Mouse (Mus musculus) cerebellum, adult 9-11 months (tissue): ENCODE data around the gene Slc29a3.
"Not testable (repeated sequence)": the region's sequence is repeated elsewhere in the genome, so short reads cannot be mapped to it uniquely, and the experiment has no call there.

ENCODE experiments used
- DNase-seq: peaks from one replicate; pipeline ENCODE4 v3.0.0; 2022

Slc29a3 gene

DNA sequence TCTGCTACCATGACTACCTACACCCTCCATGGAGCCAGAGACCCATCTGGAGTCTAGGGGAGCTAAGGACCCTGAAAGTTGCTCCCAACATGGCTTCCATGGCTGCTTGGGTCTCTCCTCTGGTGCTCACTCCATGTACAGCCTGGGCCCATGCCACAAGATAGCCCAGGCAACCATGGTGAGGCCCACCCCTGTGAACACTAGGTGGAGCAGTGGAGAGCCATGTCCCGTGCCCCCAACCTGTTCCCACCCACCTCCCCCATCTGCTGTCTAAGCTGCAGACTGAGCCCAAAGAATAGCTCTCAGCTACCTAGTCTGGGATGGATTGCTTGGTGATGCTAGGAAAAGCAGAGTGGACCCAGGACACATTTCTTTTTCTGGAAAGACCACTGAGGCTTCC lies 29.2 kb downstream of the Slc29a3 start:
- DNase-seq = no peak

DNA sequence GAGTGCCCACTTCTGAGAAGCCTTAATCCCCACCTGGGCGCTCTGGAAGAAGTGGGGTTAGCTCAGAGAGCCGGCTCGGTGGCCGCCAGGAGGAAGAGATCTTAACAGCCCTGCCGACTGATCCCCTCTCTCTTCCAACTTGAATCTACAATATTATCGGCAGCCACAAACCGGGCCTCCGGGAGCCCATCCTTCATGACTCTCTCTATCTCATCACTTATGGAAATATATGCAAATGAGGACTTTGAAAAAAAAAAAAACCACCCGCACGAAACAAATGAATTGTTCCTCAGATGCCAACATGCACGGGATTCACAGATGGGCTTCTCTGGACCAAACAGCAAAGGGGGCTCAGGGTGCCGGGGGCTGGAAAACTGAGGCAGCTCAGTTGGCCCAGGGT lies 31.0 kb downstream of the Slc29a3 start:
- no peak for DNase-seq

DNA sequence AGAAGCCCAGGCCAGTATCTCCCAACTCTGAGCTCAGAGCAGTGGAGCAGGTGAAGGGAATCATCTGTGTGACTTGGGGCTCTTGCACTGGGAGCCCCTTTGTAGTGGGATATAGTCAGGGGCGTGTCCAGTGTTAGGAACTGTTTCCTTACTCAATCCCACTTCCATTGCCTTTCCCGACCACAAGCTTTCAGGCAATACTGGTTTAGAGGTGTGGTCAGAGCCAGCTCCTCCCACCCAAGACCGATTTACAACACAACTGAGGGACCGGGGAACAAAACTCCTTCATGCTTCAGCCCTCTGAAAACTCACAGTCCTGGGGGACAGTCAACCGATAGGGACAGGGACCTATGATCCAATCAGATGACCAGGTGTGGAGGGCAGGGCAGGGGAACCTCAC lies 32.1 kb downstream of the Slc29a3 start:
- DNase-seq = no peak

DNA sequence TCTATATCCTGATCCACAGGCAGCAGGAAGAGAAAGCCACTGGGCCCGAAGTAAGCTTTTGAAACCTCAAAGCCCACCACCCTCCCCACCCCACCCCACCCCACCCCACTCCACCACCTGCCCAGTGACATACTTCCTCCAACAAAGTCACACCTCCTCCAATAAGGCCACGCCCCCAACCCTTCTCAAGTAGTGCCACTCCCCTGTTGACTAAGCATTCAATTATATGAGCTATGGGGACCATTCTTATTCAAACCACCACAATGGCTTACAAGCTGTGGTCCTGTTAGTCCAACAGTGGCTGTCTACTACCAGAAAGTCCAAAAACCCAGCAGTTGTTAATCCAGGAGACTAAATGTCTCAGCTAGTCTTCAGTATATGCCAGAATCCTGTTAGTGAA lies 34.1 kb downstream of the Slc29a3 start:
- DNase-seq = no peak

DNA sequence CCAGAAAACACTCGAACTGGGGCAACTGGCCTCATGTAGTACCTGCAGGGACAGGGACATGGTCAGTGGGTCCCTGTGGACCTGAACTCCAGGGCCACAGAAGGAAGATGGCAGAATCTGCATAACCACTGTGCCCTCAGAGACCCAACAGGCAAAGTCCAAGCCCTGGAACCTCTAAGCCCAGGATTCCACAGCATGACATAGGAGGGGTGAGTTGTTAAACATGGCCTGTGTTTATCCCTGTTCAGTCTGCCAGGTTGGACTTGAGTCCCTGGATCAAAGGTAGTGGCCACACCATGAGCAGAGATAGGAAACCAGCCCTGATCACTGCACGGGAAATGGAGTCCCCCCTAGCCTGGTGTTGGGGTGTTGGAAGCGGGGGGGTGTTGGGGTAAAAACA lies 36.1 kb downstream of the Slc29a3 start:
- no peak for DNase-seq

DNA sequence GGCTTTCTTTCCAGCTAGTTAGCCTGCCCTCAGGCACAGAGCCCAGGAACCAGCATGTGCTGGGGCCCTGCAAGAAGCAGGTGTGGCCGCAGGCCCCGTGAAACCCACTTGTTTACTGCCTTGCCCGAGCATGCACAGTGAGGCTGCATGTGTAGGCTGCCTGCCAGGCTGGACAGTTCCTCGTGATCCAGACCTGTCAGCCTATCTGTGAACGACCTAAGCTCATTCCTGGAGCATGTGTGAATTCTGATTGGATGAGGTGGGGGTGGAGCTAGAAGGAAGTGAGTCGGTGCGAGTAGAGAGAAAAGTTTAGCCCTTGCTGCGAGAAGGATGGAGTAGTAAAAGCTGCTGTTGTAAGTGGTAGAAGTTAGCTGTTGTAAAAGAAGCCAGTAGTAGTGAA lies 40.3 kb downstream of the Slc29a3 start:
- not testable (repeated sequence) for DNase-seq

DNA sequence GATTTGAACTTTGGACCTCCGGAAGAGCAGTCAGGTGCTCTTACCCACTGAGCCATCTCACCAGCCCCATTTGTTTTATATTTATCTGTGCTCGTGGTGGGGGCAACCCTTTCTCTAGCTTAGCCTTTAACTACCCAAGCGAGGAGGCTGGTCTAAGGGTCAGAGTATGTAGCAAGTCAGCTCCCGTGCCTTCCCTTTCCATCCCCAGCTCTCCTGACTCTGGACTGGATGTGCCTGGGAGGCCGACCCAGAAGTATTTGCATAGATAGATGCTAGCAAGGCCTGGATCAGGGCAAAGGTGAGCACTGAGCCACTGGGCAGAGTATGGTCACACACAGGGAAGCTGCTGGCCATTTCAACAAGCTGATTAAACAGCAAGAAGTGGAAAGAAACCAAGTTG lies 43.8 kb downstream of the Slc29a3 start:
- no peak for DNase-seq

DNA sequence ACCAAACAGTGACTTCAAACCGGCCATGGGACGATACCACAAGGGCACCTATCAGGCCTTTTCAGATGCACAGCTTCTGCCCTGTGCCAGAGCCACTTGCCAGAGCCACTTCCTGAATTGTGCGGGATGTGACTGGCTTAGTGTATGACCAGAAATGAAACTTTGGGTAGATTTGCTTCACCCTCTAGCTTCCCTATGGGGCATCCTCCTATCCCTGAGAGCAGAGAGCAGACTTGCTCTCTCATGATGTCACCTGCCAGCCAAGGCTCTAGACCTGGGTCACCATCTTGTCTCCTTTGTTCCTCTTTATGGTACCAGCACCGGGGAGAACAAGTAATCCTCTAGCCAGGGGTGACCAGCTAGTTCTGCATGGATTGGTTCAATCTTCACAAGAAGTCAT lies 46.3 kb downstream of the Slc29a3 start:
- no peak for DNase-seq

DNA sequence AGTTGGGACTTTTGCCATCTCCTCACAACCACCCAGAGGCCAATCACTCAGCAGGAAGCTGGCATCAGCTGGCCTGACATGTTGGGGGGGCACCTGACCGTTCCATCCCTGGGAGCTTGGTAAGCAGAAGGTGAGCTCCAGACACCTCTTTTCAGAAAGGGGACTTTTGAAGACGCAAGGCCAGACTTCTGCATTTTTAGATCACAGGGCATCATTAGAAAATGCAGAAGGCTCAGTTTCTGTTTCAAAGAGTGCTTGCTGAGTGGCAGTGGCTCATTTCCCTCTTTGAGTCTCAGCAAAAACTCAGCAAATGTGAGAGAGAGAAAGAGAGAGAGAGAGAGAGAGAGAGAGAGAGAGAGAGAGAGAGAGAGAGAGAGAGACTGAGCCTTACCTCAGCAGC lies 47.5 kb downstream of the Slc29a3 start:
- no peak for DNase-seq

DNA sequence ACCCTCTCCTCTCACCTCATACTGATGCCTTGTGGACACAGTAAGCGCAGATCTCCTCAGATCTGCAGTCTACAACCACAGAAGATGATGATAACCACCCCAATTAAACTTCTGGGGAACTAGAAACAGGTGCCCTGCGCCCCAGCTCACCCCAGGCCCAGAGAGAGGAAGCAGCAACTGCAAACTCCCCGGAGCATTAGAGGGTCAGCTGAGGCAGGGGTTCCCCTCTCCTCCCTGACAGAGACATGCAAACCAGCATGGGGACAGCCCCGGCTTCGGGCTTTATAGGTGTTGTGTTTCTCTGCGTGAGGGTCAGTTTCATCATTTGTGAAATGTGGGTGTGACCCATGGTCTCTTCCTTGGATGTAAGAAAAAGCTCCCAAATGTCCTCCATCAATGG lies 54.8 kb downstream of the Slc29a3 start:
- DNase-seq = no peak

DNA sequence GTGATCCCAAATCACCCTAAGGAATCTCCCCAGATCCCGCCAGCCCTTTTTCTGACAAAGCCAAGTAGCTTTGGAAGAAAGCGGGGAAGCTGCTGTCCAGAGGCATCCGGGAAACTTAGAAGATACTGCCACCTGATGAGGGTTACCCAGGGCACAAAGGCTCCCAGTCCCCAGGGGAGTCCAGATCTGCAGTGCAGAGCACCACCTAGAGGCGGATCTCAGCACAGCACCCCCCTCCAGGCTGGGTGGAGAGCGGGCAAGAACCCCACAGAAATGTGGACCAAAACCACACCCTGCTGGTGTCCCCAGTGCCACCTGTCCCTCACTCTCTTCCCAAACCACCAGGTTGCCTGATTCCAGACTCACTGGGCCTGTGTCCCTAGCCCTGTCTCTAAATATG lies 55.6 kb downstream of the Slc29a3 start:
- peak; percentile 32 for DNase-seq

DNA sequence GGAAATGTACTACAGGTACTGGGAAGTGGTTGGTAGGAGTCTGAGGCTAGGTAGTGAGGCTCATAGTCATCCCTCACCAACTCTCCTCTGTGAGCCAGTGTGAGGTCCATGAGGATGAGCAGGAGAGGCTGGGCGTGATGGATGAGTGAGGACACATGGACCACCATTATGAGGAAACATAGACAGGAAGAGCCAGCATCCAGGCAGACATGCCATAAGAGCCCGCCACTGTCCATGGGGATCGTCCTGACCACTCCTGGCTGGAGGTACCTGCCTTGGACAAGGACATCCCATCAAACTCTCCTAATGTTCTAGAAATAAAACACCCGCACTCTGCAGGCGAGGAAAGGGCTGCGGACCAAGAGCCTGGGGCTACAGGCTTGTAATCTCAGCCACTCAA lies 56.2 kb downstream of the Slc29a3 start, which contains the start of gene Cdh23:
TSS of gene Cdh23 (minus strand) at position 101 of the 400 bp plus-strand sequence.
- DNase-seq = no peak

DNA sequence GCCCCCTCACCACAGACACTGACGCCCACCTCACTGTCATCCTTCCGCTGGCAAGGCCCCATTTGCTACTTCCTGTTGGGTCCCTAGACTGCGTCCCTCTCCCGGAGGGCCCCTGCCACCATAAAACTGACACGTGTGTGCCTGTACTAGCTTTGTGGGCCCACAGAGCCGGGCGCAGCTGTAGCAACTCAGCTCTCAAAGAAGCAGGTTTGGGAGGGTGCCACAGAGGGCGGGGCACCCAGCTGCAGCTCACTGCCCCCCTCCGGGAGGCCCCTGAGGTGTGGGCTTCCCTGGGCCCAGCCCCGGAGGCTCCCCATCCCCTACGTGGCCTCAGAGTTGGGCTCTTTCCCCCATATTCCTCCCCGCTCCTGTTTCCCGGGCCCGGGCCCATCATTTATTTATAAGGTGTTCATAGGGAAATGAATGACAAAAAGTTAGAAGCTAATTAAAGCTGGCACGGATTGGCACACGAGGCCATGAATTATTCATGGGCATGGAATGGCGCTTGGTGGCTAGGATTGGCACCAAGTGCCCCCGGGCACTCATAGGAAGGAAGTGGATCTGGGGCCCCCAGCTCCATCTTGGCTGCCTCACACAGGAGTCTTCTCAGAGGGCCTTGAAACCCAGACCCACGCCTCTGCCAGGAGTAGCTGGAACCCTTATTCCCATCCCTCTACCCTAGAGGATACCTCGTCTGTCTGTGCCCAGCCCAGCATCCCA lies 60.8 kb downstream of the Slc29a3 start:
- DNase-seq = no peak

DNA sequence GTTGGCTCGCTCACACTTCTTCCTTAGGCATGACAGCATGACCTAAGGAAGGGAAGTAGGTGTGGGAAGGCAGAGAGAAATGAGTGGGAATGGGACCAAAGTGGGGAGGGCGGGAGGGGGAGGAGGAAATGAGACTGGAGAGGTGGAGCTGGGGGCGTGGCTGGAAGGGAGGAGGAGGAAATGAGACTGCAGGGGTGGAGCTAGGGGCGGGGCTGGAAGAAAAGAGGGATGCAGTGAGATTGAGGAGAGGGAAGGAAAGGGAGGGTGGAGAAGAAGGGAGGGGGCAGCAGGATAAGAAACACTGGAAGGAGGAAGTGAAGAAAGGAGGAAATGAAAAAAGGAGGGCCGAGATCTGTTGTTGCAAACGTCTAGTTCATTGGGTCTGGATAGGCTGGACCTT lies 61.6 kb downstream of the Slc29a3 start:
- no peak for DNase-seq

DNA sequence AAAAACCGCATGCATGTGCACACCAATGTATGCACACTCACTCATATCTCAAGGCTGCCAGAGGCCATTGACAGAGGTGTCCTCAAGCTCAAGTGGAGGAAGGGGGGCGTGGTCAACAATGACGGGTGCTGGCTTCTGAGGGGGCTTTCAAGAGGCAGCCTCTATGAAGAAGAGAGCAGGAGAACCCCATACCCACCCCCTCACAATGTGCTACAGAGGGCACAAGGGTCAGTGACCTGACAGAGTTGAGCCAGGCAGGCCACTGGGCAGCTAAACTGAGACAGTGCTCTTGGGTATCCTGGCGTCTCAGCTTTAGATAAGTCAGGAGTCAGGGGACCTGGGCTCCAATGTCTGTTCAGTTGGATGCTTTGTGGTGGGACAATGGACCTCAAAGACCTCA lies 63.2 kb downstream of the Slc29a3 start:
- no peak for DNase-seq

DNA sequence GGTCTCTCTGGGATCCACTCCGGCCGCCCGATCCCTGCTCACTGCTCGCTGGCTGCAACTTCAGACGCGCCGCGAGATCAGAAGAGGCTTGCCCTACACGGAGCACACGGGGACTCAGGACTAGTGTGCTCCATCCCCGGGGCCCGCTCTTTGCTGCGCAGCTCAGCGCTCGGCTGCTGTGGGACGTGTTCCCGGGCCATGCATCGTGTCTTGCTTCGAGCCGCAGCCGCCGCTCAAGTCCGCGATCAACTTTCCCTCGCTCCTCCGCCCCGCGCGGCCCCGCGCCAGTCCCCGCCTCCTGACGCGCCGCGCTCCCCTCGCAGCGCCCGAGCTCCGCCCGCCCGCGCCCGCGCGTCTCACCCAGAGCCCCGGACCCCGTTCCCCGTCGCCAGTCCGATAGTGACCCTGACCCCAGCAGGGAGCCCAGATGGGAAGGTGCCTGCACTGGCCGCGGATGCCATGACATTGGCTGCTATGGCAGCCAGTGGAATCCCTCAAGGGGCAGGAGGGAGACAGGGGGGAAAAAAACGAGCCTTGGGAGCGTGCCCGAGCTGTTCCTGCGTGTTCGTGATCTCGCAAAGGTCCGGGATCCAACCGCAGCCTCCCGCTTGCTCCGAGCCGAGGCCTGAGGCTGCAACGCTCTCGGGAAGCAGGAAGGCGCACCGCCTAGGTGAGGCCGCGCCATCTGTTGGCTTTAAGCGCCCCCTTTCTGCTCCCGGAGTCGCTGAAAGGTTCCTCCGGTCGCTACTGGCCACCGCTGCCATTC lies 65.4 kb downstream of the Slc29a3 start:
- peak; percentile 41 for DNase-seq

DNA sequence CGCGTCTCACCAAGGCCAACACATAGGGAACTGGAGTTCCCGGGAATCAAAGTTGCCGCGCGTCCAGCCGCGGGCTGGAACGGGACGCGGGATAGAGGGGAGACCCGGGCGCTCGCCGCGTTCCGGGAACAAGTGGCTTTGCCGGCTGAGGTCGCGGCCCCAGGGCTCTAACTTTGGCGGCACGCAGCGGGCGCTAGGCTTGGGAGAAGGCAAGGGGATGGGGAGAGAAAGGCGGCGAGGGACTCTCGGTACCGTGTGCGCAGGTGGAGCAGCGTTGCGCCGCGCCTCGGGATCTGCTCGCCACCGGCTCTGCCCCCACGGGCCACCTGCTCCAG lies 66.0 kb downstream of the Slc29a3 start:
- no peak for DNase-seq

DNA sequence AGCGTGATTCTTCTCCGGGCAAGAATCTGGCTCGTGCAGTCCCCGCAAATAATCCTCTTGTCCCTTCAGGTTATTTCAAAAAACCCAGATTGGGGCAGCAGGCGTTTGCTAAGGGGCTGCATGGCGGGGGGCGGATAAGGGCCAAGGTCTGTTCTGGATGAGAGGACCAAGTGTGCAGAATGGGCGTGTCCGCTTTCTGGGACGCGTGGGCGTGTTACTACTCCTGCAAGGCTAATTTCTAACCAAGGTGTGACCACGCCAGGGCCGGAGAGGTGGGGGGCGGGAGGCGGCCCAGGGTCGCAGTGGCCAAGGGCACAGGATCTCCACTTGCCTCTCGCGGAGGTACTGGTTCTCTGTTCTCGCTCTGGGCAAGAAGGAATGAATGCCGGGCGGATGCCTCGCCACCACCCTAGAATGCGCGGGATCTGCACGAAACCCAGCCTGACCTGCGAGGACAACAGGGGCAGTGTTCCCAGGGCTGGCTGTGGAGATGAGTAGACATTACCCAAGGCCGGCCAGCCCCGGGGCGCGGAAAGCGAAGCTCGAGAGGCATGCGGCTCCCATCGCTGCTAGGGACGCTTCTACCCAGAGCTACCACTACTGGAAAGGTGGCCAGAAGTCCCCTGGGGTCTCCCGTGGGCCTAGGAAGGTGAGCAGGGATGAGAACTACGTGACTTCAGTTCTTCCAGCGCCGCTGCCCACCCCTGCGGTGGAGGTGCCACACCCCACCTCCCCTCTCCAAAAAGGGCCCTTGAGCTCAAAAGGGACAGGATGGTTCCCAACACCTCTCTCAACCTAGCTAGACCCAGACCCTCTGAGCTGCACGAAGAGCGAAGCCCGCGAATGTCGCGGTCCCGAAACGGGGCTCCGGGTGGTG lies 66.6 kb downstream of the Slc29a3 start:
- no peak for DNase-seq

DNA sequence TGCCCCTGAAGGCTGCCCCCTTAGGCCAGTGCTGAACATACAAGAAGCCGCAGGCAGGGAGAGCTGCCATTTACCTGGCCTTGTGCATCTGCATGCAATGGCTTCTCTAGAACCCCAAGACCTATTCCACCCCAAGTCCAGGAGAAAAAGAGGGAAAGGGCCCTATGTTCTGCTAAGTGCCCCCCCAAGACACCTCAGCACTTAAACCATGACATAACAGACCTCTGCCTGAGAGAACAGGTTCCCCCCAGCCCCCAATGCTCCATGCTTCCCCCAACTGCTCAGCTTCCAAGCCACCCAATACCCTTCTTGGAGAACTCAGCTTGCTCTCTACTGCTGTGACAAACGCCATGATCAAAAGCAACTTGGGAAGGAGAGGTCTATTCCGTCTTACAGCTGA lies 73.7 kb downstream of the Slc29a3 start:
- no peak for DNase-seq

DNA sequence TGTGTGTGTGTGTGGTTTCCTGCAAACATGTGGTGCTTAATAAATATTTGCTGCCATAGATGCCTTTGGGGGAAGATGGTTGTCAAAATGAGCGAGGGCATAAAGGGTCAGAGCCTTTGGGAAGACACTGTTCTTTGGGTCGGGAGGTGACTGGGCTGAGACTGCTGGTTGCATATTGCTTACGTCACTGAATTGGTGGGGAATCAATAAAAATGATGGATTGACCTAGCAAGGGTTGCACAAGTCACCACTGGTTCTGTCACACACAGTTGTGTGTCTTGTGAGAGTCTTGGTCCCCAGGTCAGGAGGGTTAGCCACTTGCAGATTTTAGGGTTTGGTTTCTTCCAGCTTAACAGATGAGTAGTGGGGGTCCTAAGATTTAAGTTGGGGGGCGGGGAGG lies 75.3 kb downstream of the Slc29a3 start:
- DNase-seq = no peak

DNA sequence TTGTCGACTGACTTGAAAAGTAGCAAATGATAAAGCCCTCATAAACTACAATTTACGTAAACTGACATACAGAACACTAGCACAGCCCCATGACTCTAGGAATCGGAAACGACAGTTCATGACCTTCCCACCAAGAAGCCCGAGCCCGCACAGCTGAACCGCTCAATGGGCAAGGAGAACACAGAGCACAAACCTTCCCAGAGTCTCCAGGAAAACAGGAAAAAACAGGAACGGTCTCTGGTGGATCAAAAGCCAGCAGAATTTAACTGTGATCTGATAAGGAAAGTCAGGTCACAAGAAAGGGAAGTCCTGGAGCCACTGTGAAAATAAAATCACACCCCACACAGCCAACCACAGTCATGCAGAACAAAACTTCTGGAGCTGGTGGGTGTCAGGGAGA lies 82.4 kb downstream of the Slc29a3 start:
- no peak for DNase-seq

DNA sequence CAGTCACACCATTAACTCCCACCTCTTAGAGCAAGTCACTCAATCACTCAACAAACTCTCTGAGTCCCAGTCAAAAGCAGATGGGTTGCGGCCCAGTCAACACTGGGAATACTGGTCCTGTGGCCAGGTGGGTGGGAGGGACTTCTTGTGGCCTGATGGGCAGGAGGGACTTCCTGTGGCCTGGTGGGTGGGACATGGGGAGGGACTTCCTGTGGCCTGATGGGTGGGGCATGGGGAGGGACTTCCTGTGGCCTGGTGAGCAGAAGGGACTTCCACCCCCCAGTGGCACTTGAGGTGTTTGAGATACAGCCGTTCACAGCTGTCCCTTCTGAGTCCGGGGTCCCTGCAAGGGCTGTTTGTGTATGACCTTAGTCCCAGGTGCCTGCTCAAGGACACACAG lies 84.0 kb downstream of the Slc29a3 start:
- DNase-seq = no peak
